ENCODE assay signal across 8 mouse cellular contexts in genomic region chr12:69451110-69451509, GRCm38 (mm10).
DNase-seq lines count a peak whose midpoint lies in the region; ATAC-seq and TF ChIP-seq lines count a peak whose summit lies in the region.
"Had no signal": no experiment of that assay in that cellular context is flagged by ENCODE, and none has a peak within 500 bp of the region (broad histone marks: within the 10 kb centered on the region; RNA-seq: fewer than 3 reads in every experiment).

No protein-coding gene starts in this region.

- H3K4me2 ChIP-seq in lung, embryonic 14.5 days = peak overlapping the region; percentile 20
- H3K4me2 ChIP-seq: neural tube, embryonic 13.5 days had no signal

- H3ac ChIP-seq in C2C12 (ENCODE audit: control insufficient read depth, insufficient read length, low read depth) = no peak overlapping the region

- H3K79me2 ChIP-seq in C2C12 (ENCODE audit: control insufficient read depth, insufficient read depth) = no peaks in the 10 kb centered on the region

- H3K9me3 ChIP-seq in lung, embryonic 14.5 days (ENCODE audit: low read depth, low read length) = no peaks in the 10 kb centered on the region
- H3K9me3 ChIP-seq: neural tube, embryonic 13.5 days had no signal

- WGBS in lung, embryonic 14.5 days = 34% methylated on average over 6 of the region's 6 CpGs

- no peak for TF ChIP-seq CTCF in C2C12 (IDR thresholded peaks at IDR 0.05; ENCODE audit: control insufficient read depth, insufficient read depth, insufficient read length)
- TF ChIP-seq CTCF in lung, embryonic 14.5 days (IDR thresholded peaks at IDR 0.05; ENCODE audit: low read depth) = no peak

- intact Hi-C loops in left cerebral cortex, postnatal 14 days (cut with DNase I) = no loop called here

- H3K27me3 ChIP-seq in C2C12 (ENCODE audit: control insufficient read depth, insufficient read depth, insufficient read length) = no peaks in the 10 kb centered on the region
- no peaks in the 10 kb centered on the region for H3K27me3 ChIP-seq in lung, embryonic 14.5 days (ENCODE audit: insufficient read depth, low read length)
- H3K27me3 ChIP-seq: neural tube, embryonic 13.5 days had no signal

- H3K79me3 ChIP-seq in C2C12 (ENCODE audit: low read depth) = no peaks in the 10 kb centered on the region

- no peak overlapping the region for H3K9ac ChIP-seq in lung, embryonic 14.5 days
- H3K9ac ChIP-seq: neural tube, embryonic 13.5 days had no signal

- H3K4me3 ChIP-seq in C2C12 (ENCODE audit: insufficient read depth, poor library complexity, severe bottlenecking) = no peak overlapping the region
- H3K4me3 ChIP-seq in lung, embryonic 14.5 days (ENCODE audit: low read depth, low read length) = no peak overlapping the region
- H3K4me3 ChIP-seq: neural tube, embryonic 13.5 days had no signal

- H3K36me3 ChIP-seq in C2C12 (ENCODE audit: control insufficient read depth, insufficient read depth) = no peaks in the 10 kb centered on the region
- H3K36me3 ChIP-seq in lung, embryonic 14.5 days (ENCODE audit: insufficient read depth) = no peaks in the 10 kb centered on the region
- H3K36me3 ChIP-seq: neural tube, embryonic 13.5 days had no signal

- H3K4me1 ChIP-seq in lung, embryonic 14.5 days (ENCODE audit: insufficient read depth) = peaks cover 30% of the 10 kb centered on the region

- peak; percentile 41 for DNase-seq in adipocyte (ENCODE audit: low spot score)
- peak; percentile 45 for DNase-seq in heart, postnatal 4 days
- DNase-seq in lung, embryonic 14.5 days = peak; percentile 59
- DNase-seq in layer of hippocampus, adult 9-10 months (ENCODE audit: low spot score) = no peak
- DNase-seq in left cerebral cortex, postnatal 14 days (ENCODE audit: low spot score in 2 of 2) = no peak
- DNase-seq in layer of hippocampus, postnatal 14 days (ENCODE audit: low spot score in 2 of 2) = no peak

- no peak for ATAC-seq in lung, embryonic 14.5 days (ENCODE audit: insufficient read depth)

- no peak overlapping the region for H3K27ac ChIP-seq in lung, embryonic 14.5 days (ENCODE audit: low read depth)
- H3K27ac ChIP-seq: neural tube, embryonic 13.5 days had no signal

TF ChIP-seq in C2C12, 6 proteins besides CTCF, POLR2A, EP300 and RAD21:
- TF ChIP-seq MYOG (IDR thresholded peaks at IDR 0.05; ENCODE audit: control insufficient read depth, extremely low read depth, insufficient read length) (no peak), CEBPB (IDR thresholded peaks at IDR 0.05; ENCODE audit: low read depth) (no peak), MYOD1 (IDR thresholded peaks at IDR 0.05; ENCODE audit: control insufficient read depth, insufficient read length, low read depth) (no peak), MAX (IDR thresholded peaks at IDR 0.05) (no peak), USF1 (IDR thresholded peaks at IDR 0.05; ENCODE audit: low read depth) (peak; percentile 93), FOSL1 (IDR thresholded peaks at IDR 0.05; ENCODE audit: insufficient read depth, low read length, poor library complexity, severe bottlenecking) (peak; percentile 54)
TF ChIP-seq in C2C12: peak in this region for 2.

Comparison
In these comparisons a context has a peak if more than half of its experiments do, and no peak if none do; other contexts are left out.
1. DNase-seq: peak in adipocyte (single experiment), heart, postnatal 4 days (single experiment) and lung, embryonic 14.5 days (single experiment); none in layer of hippocampus, adult 9-10 months (single experiment), left cerebral cortex, postnatal 14 days (0 of 2) and layer of hippocampus, postnatal 14 days (0 of 2).